Comparison of ENCODE assay signal across 10 mouse cellular contexts in genomic region chr1:180458274-180458673, GRCm38 (mm10). TPM values are rescaled to one million over a fixed set of nuclear protein-coding genes. Genes with fewer than 3 reads are reported as not detected.
DNase-seq lines count a peak whose midpoint lies in the region; ATAC-seq and TF ChIP-seq lines count a peak whose summit lies in the region.
"Had no signal": no experiment of that assay in that cellular context is flagged by ENCODE, and none has a peak within 500 bp of the region (broad histone marks: within the 10 kb centered on the region; RNA-seq: fewer than 3 reads in every experiment).

No protein-coding gene starts in this region.

- 45% methylated on average over 6 of the region's 6 CpGs for WGBS in heart, embryonic 11.5 days (ENCODE audit: insufficient replicate concordance)
- 27% methylated on average over 6 of the region's 6 CpGs for WGBS in embryonic facial prominence, embryonic 14.5 days
- 50% methylated on average over 6 of the region's 6 CpGs for WGBS in lung, embryonic 14.5 days

- no peak overlapping the region for H3K9ac ChIP-seq in heart, embryonic 11.5 days (ENCODE audit: low read depth, low read length)
- no peak overlapping the region for H3K9ac ChIP-seq in embryonic facial prominence, embryonic 14.5 days (ENCODE audit: low read depth, low read length)
- no peak overlapping the region for H3K9ac ChIP-seq in lung, embryonic 14.5 days

- H3K4me2 ChIP-seq in heart, embryonic 11.5 days: no peak overlapping the region
- peak overlapping the region; percentile 5; the same call in 1 of the 2 replicates for H3K4me2 ChIP-seq in embryonic facial prominence, embryonic 14.5 days (ENCODE audit: low read depth, low read length)
- no peak overlapping the region for H3K4me2 ChIP-seq in lung, embryonic 14.5 days

- TF ChIP-seq CTCF in lung, embryonic 14.5 days (IDR thresholded peaks at IDR 0.05; ENCODE audit: low read depth): no peak

- H3K4me3 ChIP-seq in heart, embryonic 11.5 days (ENCODE audit: low read depth, low read length): no peak overlapping the region
- no peak overlapping the region for H3K4me3 ChIP-seq in embryonic facial prominence, embryonic 14.5 days (ENCODE audit: low read depth, low read length)
- no peak overlapping the region for H3K4me3 ChIP-seq in lung, embryonic 14.5 days (ENCODE audit: low read depth, low read length)

- no peaks in the 10 kb centered on the region for H3K9me3 ChIP-seq in heart, embryonic 11.5 days (replicated peaks; ENCODE audit: control insufficient read depth, low read length)
- no peaks in the 10 kb centered on the region for H3K9me3 ChIP-seq in embryonic facial prominence, embryonic 14.5 days (ENCODE audit: control insufficient read depth, low read length)
- H3K9me3 ChIP-seq in lung, embryonic 14.5 days (ENCODE audit: low read depth, low read length): no peaks in the 10 kb centered on the region

- DNase-seq in heart, postnatal 10 days: peak; percentile 32 to 47
- DNase-seq in cerebellum, adult 18-20 months: peak; percentile 43 to 50
- peak; percentile 84 for DNase-seq in embryonic facial prominence, embryonic 14.5 days (ENCODE audit: low spot score)
- peak; percentile 42 for DNase-seq in lung, embryonic 14.5 days
- DNase-seq in urinary bladder, postnatal 14 days (ENCODE audit: low spot score): no peak
- DNase-seq in left cerebral cortex, adult 11 months (ENCODE audit: low spot score): no peak
- DNase-seq in thymus, postnatal 36 days: no peak

- no peak overlapping the region for H3K27ac ChIP-seq in heart, embryonic 11.5 days (ENCODE audit: low read depth, low read length)
- H3K27ac ChIP-seq in embryonic facial prominence, embryonic 14.5 days (replicated peaks; ENCODE audit: low read depth, low read length): peak overlapping the region; percentile 16; the same call in 1 of the 2 replicates
- no peak overlapping the region for H3K27ac ChIP-seq in lung, embryonic 14.5 days (ENCODE audit: low read depth)

- intact Hi-C loops in heart, postnatal 10 days (cut with DNase I): no loop called here

- no peaks in the 10 kb centered on the region for H3K4me1 ChIP-seq in heart, embryonic 11.5 days (ENCODE audit: control insufficient read depth, insufficient read depth, low read length)
- peaks cover 11% of the 10 kb centered on the region for H3K4me1 ChIP-seq in embryonic facial prominence, embryonic 14.5 days (ENCODE audit: control insufficient read depth, insufficient read depth, low read length)
- H3K4me1 ChIP-seq in lung, embryonic 14.5 days (ENCODE audit: insufficient read depth): no peaks in the 10 kb centered on the region

- no peaks in the 10 kb centered on the region for H3K36me3 ChIP-seq in heart, embryonic 11.5 days (ENCODE audit: control insufficient read depth, insufficient read depth, low read length)
- no peaks in the 10 kb centered on the region for H3K36me3 ChIP-seq in embryonic facial prominence, embryonic 14.5 days (ENCODE audit: control insufficient read depth, insufficient read depth, low read length)
- H3K36me3 ChIP-seq in lung, embryonic 14.5 days (ENCODE audit: insufficient read depth): no peaks in the 10 kb centered on the region

- peaks cover 14% of the 10 kb centered on the region for H3K27me3 ChIP-seq in heart, embryonic 11.5 days (ENCODE audit: control insufficient read depth, insufficient read depth, low read length)
- H3K27me3 ChIP-seq in embryonic facial prominence, embryonic 14.5 days (replicated peaks; ENCODE audit: control insufficient read depth, insufficient read depth, low read length): no peaks in the 10 kb centered on the region
- no peaks in the 10 kb centered on the region for H3K27me3 ChIP-seq in lung, embryonic 14.5 days (ENCODE audit: insufficient read depth, low read length)

- ATAC-seq in heart, embryonic 11.5 days (replicated peaks; ENCODE audit: insufficient number of reproducible peaks, low FRiP score, low TSS enrichment): no peak
- 0 out of 2 replicates have a peak, but pooled peaks have one; percentile 47 for ATAC-seq in embryonic facial prominence, embryonic 14.5 days (ENCODE audit: low read depth)
- ATAC-seq in lung, embryonic 14.5 days (ENCODE audit: insufficient read depth): no peak

RNA-seq across cellular contexts. Expression of gene Stum, which starts 25.0 kb away (rescaled TPM):
- 1 to 10 TPM; 1.2 to 1.8 TPM for total RNA-seq in heart, postnatal 10 days (2021)
- 0.11 and 0.34 TPM in 2 replicates for polyA plus RNA-seq in heart, embryonic 11.5 days (2014; fragmentation: Nextera tagmentation; extraction: Ambion mirVana)
- 4.0 and 5.3 TPM in 2 replicates for polyA plus RNA-seq in embryonic facial prominence, embryonic 14.5 days (2014; fragmentation: Nextera tagmentation; extraction: Ambion mirVana)
- not detected in 2 replicates for polyA plus RNA-seq in lung, embryonic 14.5 days (2014; fragmentation: Nextera tagmentation; extraction: Ambion mirVana)
- total RNA-seq: common myeloid progenitor, adult 5-6 weeks; hematopoietic stem cell, adult 5-6 weeks had no signal

Comparison
In these comparisons a context has a peak if more than half of its experiments do, and no peak if none do; other contexts are left out.
1. DNase-seq: peak in heart, postnatal 10 days (2 of 2), cerebellum, adult 18-20 months (2 of 2), embryonic facial prominence, embryonic 14.5 days (single experiment) and lung, embryonic 14.5 days (single experiment); none in urinary bladder, postnatal 14 days (single experiment), left cerebral cortex, adult 11 months (single experiment) and thymus, postnatal 36 days (0 of 2).